Comparison of ENCODE assay signal across 8 mouse cellular contexts in genomic region chr9:121759091-121760081, GRCm38 (mm10). TPM values are rescaled to one million over a fixed set of nuclear protein-coding genes. Genes with fewer than 3 reads are reported as not detected.
DNase-seq lines count a peak whose midpoint lies in the region; ATAC-seq and TF ChIP-seq lines count a peak whose summit lies in the region.

Zfp651 (plus strand) TSS chr9:121759330.

- H3K36me3 ChIP-seq in spleen, adult 2 months (ENCODE audit: control insufficient read depth, insufficient read depth, low read length), result peaks cover 16% of the 10 kb centered on the region
- H3K36me3 ChIP-seq in stomach, embryonic 16.5 days (ENCODE audit: control insufficient read depth, insufficient read depth, low read length), result peaks cover 11% of the 10 kb centered on the region

- H3K4me2 ChIP-seq in stomach, embryonic 16.5 days (ENCODE audit: low read depth, low read length), result peak within 1 kb of the TSS; percentile 89

- TF ChIP-seq POLR2A in spleen, adult 2 months (IDR thresholded peaks at IDR 0.05; ENCODE audit: low read depth, low read length), result no peak
- peak; percentile 64 for TF ChIP-seq POLR2A in cortical plate, adult 2 months (IDR thresholded peaks at IDR 0.05; ENCODE audit: extremely low read depth, insufficient read depth, low read length)

- 2% methylated on average over 92 of the region's 97 CpGs for WGBS in spleen, adult 2 months
- under 1% methylated on average over 96 of the region's 97 CpGs for WGBS in stomach, embryonic 16.5 days

- peak within 1 kb of the TSS; percentile 96 for H3K9ac ChIP-seq in stomach, embryonic 16.5 days (ENCODE audit: low read length)

- H3K4me1 ChIP-seq in spleen, adult 2 months (ENCODE audit: control insufficient read depth, insufficient read depth, insufficient read length), result peaks cover 12% of the 10 kb centered on the region
- H3K4me1 ChIP-seq in cortical plate, adult 2 months (ENCODE audit: control insufficient read depth, insufficient read depth, low read length), result peaks cover 7% of the 10 kb centered on the region
- H3K4me1 ChIP-seq in stomach, embryonic 16.5 days (ENCODE audit: control insufficient read depth, insufficient read depth, low read length), result peaks cover 19% of the 10 kb centered on the region

- TF ChIP-seq CTCF in spleen, adult 2 months (IDR thresholded peaks at IDR 0.05; ENCODE audit: extremely low read depth, insufficient read depth, insufficient read length, insufficient replicate concordance), result no peak
- no peak for TF ChIP-seq CTCF in cortical plate, adult 2 months (IDR thresholded peaks at IDR 0.05; ENCODE audit: extremely low read depth, insufficient read depth, low read length)

- DNase-seq in spleen, adult 2 months (ENCODE audit: low read depth in 1 of 2, low spot score in 2 of 2), result no peak
- DNase-seq in spleen, adult 12 weeks (ENCODE audit: low spot score), result no peak
- peak; percentile 73 for DNase-seq in gastrocnemius, postnatal 25 days
- DNase-seq in induced T-regulatory cell, adult 2 months (ENCODE audit: low read depth), result peak; percentile 39
- peak; percentile 67 to 87 for DNase-seq in left cerebral cortex, postnatal 10 days (ENCODE audit: extremely low spot score in 1 of 2, low spot score in 2 of 2)
- peak; percentile 82 for DNase-seq in mesoderm, embryonic 11.5 days (ENCODE audit: low read depth, low spot score)

- peak; percentile 84 for ATAC-seq in stomach, embryonic 16.5 days (ENCODE audit: insufficient read depth, low FRiP score)

- H3K27me3 ChIP-seq in spleen, adult 2 months (ENCODE audit: control insufficient read depth, insufficient read depth, low read length), result peaks cover 19% of the 10 kb centered on the region
- H3K27me3 ChIP-seq in stomach, embryonic 16.5 days (ENCODE audit: control insufficient read depth, insufficient read depth, low read length), result no peaks in the 10 kb centered on the region

- H3K27ac ChIP-seq in spleen, adult 2 months (ENCODE audit: insufficient read depth, low read length), result no peak within 1 kb of the TSS
- peak within 1 kb of the TSS; percentile 96 for H3K27ac ChIP-seq in cortical plate, adult 2 months (ENCODE audit: insufficient read depth, low read length)
- H3K27ac ChIP-seq in stomach, embryonic 16.5 days (ENCODE audit: low read length), result peak within 1 kb of the TSS; percentile 90

- intact Hi-C loops in left cerebral cortex, postnatal 10 days (cut with DNase I), result loop anchor here (5.0 kb wide), 1 partner anchor 73 kb away; no protein-coding TSS in a partner anchor

- H3K4me3 ChIP-seq in spleen, adult 2 months (ENCODE audit: extremely low read depth, insufficient read depth, insufficient read length), result peak within 1 kb of the TSS; percentile 50; the same call in 1 of the 2 replicates
- peak within 1 kb of the TSS; percentile 48 for H3K4me3 ChIP-seq in cortical plate, adult 2 months (ENCODE audit: insufficient read depth, low read length)
- H3K4me3 ChIP-seq in stomach, embryonic 16.5 days (replicated peaks; ENCODE audit: low read length), result peak within 1 kb of the TSS; percentile 87

- H3K9me3 ChIP-seq in stomach, embryonic 16.5 days (replicated peaks; ENCODE audit: control insufficient read depth, low read length), result no peaks in the 10 kb centered on the region

RNA-seq across cellular contexts. Expression of gene Zfp651, which starts in this region (rescaled TPM):
- polyA plus RNA-seq in spleen, adult 2 months (2012; rRNA removed), result 3.7 and 4.7 TPM in 2 replicates
- 97.8 and 115 TPM in 2 replicates for polyA plus RNA-seq in cortical plate, adult 2 months (2012; rRNA removed)
- 100 to 1,000 TPM in 1 of 2 experiments, 10 to 100 TPM in 1; 78.3 to 101 TPM for total RNA-seq in gastrocnemius, postnatal 25 days (2021)
- 100 to 1,000 TPM; 105 to 110 TPM for total RNA-seq in left cerebral cortex, postnatal 10 days (2021)
- polyA plus RNA-seq in stomach, embryonic 16.5 days (2015; fragmentation: Nextera tagmentation; extraction: Ambion mirVana), result 7.9 and 8.0 TPM in 2 replicates

Comparison
In these comparisons a context has a peak if more than half of its experiments do, and no peak if none do; other contexts are left out.
1. RNA of gene Zfp651 (polyA plus RNA-seq): 97.8 to 115 TPM in cortical plate, adult 2 months; 7.9 to 8.0 TPM in stomach, embryonic 16.5 days and 3.7 to 4.7 TPM in spleen, adult 2 months; every median in the first group is over 10 times any median in the second.
2. DNase-seq: peak in gastrocnemius, postnatal 25 days (single experiment), induced T-regulatory cell, adult 2 months (single experiment), left cerebral cortex, postnatal 10 days (2 of 2) and mesoderm, embryonic 11.5 days (single experiment); none in spleen, adult 2 months (0 of 2) and spleen, adult 12 weeks (single experiment).
3. Peak in every context shown above with its lines, with median percentiles within 50 percentile points of each other: H3K4me3 ChIP-seq.